Mouse (Mus musculus) layer of hippocampus, postnatal 14 days (tissue): Measurements from ENCODE around the gene Eri3. TPM values are rescaled to one million over a fixed set of nuclear protein-coding genes. Genes with fewer than 3 reads are reported as not detected.

ENCODE experiments used
- DNase-seq, 2 experiments: peaks; one replicate each; pipeline ENCODE4 v3.0.0; 2021 to 2022; ENCODE audit warnings: low spot score in 2 of 2, mixed read lengths in 1 of 2
- total RNA-seq, 2 experiments: library from RNA; stranded (reverse); gene quantifications; 2 replicates each; pipeline ENCODE4 v1.2.3; 2021

Gene Eri3
- total RNA-seq, 2 experiments from 2014 or later = 217 to 218 TPM

GRCm38 (mm10) chr4:117654703-117655499 lies 104.7 kb downstream of the Eri3 start:
- no peak for DNase-seq

- no peak for DNase-seq
Measured at GRCm38 (mm10) chr4:117655500-117655863, 105.3 kb downstream of the Eri3 start.

- no peak for DNase-seq
Measured at GRCm38 (mm10) chr4:117656961-117657360, 106.8 kb downstream of the Eri3 start.

GRCm38 (mm10) chr4:117657646-117658045 lies 107.5 kb downstream of the Eri3 start:
- peak; percentile 67 to 79 for DNase-seq

GRCm38 (mm10) chr4:117658582-117659444 lies 108.6 kb downstream of the Eri3 start:
- DNase-seq = no peak

- DNase-seq = no peak
Measured at GRCm38 (mm10) chr4:117660001-117660400, 109.8 kb downstream of the Eri3 start.

- DNase-seq = no peak
Measured at GRCm38 (mm10) chr4:117664411-117665137, 114.4 kb downstream of the Eri3 start.

- DNase-seq = peak in 1 of 2 experiments; percentile 78
Measured at GRCm38 (mm10) chr4:117665531-117665930, 115.4 kb downstream of the Eri3 start.

GRCm38 (mm10) chr4:117666054-117666453 lies 115.9 kb downstream of the Eri3 start:
- no peak for DNase-seq

- DNase-seq = no peak
Measured at GRCm38 (mm10) chr4:117669874-117670273, 119.7 kb downstream of the Eri3 start.

- DNase-seq = no peak
Measured at GRCm38 (mm10) chr4:117672042-117672441, 121.9 kb downstream of the Eri3 start.

- DNase-seq = no peak
Measured at GRCm38 (mm10) chr4:117673901-117674300, 123.7 kb downstream of the Eri3 start.

GRCm38 (mm10) chr4:117676903-117677302 lies 126.7 kb downstream of the Eri3 start:
- DNase-seq = peak; percentile 82 to 89

GRCm38 (mm10) chr4:117680963-117681362 lies 130.8 kb downstream of the Eri3 start:
- no peak for DNase-seq

GRCm38 (mm10) chr4:117681931-117682461 lies 131.8 kb downstream of the Eri3 start, which contains the start of gene Dmap1:
Gene Dmap1 (minus strand): TSS chr4:117682273.
- DNase-seq = peak; percentile 89 to 90

- DNase-seq = no peak
Measured at GRCm38 (mm10) chr4:117682463-117682862, 132.3 kb downstream of the Eri3 start.

- DNase-seq = no peak
Measured at GRCm38 (mm10) chr4:117683048-117683768, 133.0 kb downstream of the Eri3 start.

- no peak for DNase-seq
Measured at GRCm38 (mm10) chr4:117686354-117686753, 136.2 kb downstream of the Eri3 start.

GRCm38 (mm10) chr4:117705361-117705760 lies 155.2 kb downstream of the Eri3 start:
- DNase-seq = peak; percentile 56 to 60

GRCm38 (mm10) chr4:117708780-117709550 lies 158.8 kb downstream of the Eri3 start:
- no peak for DNase-seq
